Mouse (Mus musculus): ENCODE data around the gene Hoxb7.

Hoxb7 gene

DNA sequence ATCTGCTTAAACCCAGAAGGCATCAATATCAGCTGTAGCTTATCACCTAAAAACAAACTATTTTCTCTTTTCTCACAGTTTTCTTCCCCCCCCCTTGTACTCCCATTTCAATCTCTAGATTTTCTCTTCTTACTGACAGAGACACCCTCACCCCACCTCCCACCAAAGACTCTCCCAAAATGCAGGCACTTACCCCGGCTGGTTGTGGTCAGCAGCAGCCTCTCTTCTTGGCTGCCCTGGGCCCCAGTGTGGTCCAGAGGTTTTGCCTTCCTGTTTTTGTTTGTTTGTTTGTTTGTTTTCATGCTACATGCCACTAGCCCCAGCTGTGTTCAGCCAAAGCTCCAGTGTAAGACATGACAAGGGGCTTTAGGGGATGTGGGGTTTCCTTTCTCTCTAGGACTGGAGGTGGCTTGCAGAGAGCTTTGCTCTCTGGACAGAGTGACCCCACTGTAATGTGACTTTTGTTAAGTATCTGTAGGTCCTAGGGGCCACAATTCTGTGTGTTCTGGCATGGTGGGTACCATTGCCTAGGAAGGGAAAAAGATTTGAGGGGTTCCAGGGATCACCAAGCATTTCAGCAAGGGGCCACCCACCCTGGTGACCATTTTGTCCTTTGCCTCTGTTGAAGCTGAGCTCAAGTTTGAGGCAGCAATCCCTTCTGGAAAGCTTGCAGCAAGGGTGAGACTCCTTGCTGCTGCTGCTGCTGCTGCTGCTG lies 18.2 kb upstream of the Hoxb7 start:
- no peak for DNase-seq

DNA sequence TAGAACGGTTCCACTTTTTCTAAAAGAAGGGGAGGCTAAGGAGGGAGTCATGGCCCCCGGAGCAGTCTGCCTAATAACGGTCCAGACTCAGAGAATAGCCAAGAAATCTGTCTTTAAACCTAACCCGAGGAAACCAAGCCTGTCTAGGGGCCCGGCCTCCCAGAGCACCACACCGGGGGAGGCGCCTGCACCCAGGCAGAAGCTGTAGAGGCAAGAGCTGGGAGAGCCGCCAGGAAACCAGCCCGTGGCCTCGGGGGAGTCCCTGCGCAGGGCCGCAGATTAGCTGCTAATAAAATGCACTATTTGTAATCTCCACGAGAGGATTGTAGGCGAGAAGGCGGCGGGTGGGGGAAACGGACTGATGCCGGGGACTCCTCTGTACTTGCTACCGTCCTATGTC lies 16.6 kb upstream of the Hoxb7 start:
- peak; percentile 83 for DNase-seq

DNA sequence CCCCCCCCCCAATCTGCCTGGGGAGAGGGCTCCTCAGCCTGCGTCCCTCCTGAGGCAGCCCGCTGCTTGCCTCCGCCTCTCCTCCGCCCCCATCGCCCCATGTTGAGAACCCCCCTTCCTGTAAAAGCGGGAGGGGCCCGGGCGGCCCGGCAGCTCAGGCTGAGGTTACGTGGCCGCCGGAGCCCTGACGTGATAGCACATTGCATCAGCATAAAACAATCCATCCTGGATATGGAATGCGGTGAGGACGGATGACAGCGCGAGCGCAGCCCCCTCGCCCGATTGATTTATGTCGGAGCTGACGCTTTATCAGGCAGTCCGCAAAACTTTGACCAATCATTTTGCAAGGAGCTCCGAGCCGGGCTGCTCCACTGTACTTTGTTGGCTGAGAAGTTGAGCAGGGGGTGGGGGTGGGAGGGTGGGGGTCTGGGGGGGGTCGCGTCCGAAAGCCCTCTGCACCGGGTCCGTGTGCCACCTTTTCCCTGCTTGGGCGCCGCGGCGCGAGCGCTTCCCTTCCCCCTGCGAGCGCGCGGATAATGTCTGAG lies 15.4 kb upstream of the Hoxb7 start, which contains the start of gene Hoxb9:
Hoxb9 (plus strand) TSS at position 462 of the 545 bp plus-strand sequence.
- peak; percentile 66 for DNase-seq

- peak; percentile 75 for DNase-seq
Measured at GRCm38 (mm10) chr11:96271541-96272011, 14.8 kb upstream of the Hoxb7 start.

DNA sequence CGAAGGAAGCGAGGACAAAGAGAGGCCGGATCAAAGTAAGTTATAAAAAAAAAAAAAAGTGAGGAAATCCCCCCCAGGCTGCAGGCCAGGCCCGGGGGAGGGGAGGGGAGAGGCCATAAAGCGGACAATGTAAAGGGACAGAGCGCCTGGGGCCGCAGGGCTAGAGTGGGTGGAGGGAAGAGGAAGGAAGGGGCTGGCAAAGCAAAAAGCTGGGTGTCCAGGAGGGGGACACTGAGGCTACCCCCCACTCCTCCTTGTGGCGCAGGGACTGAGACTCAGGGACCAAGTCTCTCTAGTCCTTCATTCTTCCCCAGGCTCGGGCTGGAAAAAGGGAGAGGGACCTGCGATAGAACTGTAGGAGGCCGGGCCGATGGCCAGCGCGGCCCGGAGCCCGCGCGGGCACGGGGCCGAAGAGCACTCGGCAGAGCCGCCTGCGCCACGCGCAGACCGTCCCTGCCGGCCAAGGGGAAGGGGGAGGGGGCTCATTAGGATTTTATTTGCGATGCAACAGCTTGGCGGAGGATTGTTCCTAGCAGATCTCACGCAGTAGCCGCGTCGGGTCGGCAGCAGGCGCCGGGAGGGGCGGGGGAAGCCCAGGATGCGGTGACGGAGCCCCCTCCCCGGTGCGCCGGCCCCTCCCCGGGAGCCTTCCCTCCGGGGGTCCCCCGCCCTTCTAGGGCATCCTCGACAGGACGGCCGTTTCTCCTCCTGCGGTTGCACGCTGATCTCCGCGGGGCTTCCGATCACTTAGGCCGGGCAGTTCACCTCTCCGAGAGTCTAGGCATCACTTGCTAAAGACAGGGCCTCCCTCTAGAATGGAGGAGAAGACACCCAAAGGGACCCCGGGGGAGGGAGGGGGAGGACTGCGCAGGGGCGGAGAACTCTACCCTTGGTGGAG lies 14.2 kb upstream of the Hoxb7 start:
- peak; percentile 52 for DNase-seq

DNA sequence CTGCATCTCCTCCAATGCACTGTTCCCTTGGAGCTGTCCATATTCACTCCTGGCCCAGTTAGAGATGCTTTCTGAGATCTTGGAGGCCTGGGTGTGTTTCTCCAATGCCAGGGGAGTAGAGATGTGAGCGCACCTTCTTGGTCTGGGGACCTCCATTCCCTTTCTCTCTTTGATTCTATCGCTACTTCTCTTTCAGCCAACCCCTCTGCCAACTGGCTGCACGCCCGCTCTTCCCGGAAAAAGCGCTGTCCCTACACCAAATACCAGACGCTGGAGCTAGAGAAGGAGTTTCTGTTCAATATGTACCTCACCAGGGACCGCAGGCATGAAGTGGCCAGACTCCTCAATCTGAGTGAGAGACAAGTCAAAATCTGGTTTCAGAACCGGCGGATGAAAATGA lies 12.0 kb upstream of the Hoxb7 start:
- no peak for DNase-seq

DNA sequence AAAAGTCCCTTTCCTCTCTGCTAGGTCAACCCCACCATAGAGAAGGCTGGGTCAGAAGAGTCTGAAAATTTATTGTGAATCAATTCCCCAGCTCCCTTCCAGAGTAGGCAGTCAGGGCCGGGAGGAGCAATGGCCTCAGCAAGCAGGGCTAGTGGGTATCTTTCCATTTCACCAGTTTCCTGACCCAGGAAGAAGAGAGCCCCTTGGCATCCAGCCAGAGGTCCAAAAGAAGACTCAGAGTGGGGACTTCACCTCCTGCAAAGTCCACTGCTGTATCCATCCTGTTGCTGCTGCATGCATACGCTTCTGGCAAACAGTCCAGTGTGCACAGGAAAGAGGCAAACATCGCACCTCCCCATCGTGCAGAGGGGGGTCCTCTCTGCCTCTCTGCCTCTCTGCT lies 10.5 kb upstream of the Hoxb7 start:
- peak; percentile 53 for DNase-seq

- DNase-seq = peak; percentile 40
Measured at GRCm38 (mm10) chr11:96277151-96278044, 9.0 kb upstream of the Hoxb7 start.

GRCm38 (mm10) chr11:96278324-96278723 lies 8.1 kb upstream of the Hoxb7 start:
- DNase-seq = no peak

- DNase-seq = peak; percentile 94
Measured at GRCm38 (mm10) chr11:96278773-96279172, 7.7 kb upstream of the Hoxb7 start.

DNA sequence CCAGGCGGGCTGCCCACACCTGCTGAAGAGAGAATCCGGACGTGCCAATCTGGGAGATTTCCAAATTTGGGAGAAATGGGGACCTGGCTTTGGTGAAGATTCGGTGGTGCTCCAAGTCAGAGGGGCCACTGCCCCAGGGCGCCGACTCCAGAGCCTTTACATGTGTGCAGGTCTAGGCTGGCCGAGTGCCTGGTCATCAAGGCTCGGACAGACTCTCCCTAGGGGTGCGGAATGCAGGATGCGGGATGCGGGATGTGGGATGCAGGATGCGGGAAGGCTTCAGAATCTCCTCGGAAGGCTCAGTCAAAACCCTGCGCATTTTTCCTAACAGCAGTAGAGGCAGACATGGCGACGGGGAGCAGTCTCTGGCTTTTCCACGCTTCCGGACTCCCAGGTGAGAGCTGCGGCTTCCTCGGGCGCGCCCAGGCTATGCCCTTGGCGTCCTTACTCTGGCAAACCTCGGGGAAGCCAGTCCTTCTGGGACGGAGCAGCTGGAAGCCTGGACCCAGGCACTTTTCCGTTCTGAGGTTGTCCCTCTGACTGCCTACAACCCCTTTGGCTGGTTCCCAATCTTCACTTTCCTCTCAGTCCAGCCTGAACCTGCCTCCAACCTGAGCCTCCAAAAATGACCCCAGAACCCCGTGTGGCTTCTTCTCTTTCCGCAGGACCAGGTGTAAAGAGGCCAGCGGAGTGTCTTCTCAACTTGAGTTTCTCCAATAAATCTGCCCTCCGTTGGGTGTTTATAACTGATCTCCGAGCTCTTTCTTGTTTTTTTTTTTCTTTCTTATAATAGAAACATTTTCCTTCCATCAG lies 6.8 kb upstream of the Hoxb7 start:
- peak; percentile 69 for DNase-seq

DNA sequence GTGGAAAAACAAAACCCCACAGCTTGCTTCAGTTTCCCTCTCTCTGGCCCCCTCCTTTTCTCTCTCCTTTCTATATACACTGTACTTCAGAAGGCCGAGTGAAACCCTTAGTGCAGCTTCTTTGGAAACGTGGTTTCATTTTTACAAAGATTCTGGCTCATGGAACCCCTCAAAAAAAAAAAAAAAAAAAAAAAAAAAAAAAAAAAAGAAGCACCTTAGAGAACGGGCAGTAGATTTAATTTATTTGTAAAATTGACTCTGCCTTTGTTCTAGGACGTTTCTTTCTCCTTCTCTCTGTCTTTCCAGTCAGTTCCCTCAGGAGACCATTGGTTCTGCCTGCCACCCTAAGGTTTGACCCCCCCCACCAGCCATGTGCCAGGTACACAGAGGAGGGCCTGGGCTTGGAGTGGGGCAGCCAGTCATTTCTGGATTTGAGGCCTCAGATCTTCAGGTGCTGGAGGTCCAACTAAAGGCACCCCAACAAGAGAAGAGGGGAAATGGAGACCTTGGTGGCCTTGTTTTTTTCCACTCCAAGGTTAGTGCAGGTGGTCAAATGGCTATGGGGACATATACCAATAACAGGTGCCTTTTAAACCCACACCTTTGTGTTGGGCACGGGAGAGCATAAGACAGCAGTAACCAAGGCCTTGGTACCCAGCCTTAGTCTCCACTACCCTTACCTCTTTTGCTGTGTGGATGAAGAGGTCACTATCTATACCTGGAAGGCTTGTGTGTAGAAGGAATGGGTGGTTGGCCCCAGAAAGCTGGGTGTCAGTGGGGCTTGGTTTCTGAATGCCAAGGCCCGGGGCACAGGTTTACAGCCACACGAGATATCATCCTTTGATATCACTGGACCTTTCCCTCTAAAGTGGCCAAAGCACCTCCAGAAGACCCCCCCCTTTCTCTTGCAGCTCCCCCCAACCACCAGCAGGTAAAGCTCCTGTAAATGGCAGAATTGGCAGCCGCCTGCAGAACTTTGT lies 5.7 kb upstream of the Hoxb7 start:
- DNase-seq = peak; percentile 71

DNA sequence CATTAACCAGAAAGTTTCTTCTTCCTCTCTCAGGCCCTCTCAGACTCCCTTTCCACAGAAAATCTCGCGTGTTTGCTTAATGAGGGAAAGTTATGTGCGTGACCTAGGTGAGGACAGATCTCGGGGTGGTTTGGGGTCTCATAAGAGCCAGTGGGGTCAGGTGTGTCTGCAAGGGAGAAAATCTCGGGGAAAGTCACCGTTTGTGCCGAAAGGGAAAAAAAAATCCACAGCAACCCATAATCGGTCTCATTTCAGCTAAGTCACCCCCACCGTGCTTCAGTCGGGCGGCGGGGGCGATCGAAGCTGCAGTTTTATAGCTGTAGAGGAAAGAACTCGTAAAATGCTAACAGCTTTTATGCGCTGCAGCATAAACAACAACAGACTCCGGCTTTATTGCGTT lies 5.0 kb upstream of the Hoxb7 start:
- peak; percentile 59 for DNase-seq

DNA sequence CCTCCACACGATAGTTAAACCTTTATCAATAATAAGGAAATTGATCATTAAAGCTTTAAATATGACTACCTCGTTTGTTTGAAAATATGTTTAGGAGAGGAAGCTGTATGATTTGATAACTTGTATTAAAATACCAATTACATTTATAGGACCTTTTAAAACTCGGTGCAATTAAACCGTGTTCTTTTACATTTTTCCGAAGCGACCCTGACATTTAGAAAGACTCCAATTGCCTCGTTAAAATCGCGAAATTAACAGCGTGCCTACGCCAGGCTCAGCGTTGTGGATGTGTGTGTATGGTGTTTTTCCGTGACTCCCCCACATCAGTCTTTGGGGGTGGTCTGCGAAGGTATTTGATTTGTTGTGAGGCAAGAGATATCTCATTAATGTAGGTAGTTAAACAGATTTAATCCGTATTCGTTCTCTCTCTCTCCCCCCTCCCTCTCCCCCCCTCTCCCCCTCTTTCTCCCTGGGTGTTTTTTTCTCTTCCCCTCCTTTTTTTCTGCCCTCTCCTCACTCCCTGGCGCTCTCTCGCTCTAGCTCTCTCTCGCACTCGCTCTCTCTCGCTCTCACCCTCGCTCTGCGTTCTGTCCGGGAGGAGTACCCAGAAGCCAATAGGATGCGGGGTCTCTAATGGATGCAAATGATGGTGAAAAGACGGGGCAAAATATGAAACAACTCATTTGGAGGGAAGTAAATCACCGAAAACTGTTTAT lies 4.4 kb upstream of the Hoxb7 start, which contains the start of gene Hoxb8:
Hoxb8 (plus strand) TSS at position 51 of the 716 bp plus-strand sequence.
- DNase-seq = peak; percentile 58

- DNase-seq = no peak
Measured at GRCm38 (mm10) chr11:96282795-96283430, 3.5 kb upstream of the Hoxb7 start.

- DNase-seq = no peak
Measured at GRCm38 (mm10) chr11:96284041-96284749, 2.2 kb upstream of the Hoxb7 start.

GRCm38 (mm10) chr11:96284774-96285734 lies 1.4 kb upstream of the Hoxb7 start:
- DNase-seq = peak; percentile 76
